Mouse (Mus musculus): ENCODE data around the gene Adgrf1.
"Not testable (repeated sequence)": the region's sequence is repeated elsewhere in the genome, so short reads cannot be mapped to it uniquely, and the experiment has no call there.

GRCm38 (mm10) chr17:43346499-43346898 lies 76.4 kb downstream of the Adgrf1 start:
- not testable (repeated sequence) for TF ChIP-seq CTCF (IDR thresholded peaks at IDR 0.05; ENCODE audit: low read depth, low read length); POLR2A (IDR thresholded peaks at IDR 0.05; ENCODE audit: insufficient read depth, low read length); EP300 (IDR thresholded peaks at IDR 0.05; ENCODE audit: insufficient read depth, low read depth, low read length)
